Mouse (Mus musculus) erythroblast, adult 5-6 weeks (primary cell): ENCODE results near the gene Zcchc17. TPM values are rescaled to one million over a fixed set of nuclear protein-coding genes. Genes with fewer than 3 reads are reported as not detected.

Experiments
- ATAC-seq: replicated peaks from 2 replicates; pipeline ENCODE4 v1.8.0; 2016; ENCODE audit warnings: moderate number of reproducible peaks, mild to moderate bottlenecking, moderate TSS enrichment, inconsistent platforms; ENCODE audit not compliant: poor library complexity, low FRiP score, severe bottlenecking
- total RNA-seq, 2 experiments: library from RNA; stranded (forward) in 1 of 2; stranded (reverse) in 1 of 2; fragments of 150-400 nt in 1 of 2; fragments of 200-764, 138-1000 nt in 1 of 2; gene quantifications; 2 replicates each; pipeline versions ENCODE4 v1.2.3 to v1.2.4; 2015 to 2017; ENCODE audit warnings: low replicate concordance in 2 of 2

Zcchc17 gene
- total RNA-seq (2015; ENCODE audit: low replicate concordance) (7.1 and 8.8 TPM in 2 replicates), total RNA-seq (2017; ENCODE audit: low replicate concordance) (27.9 and 61.2 TPM in 2 replicates)

DNA sequence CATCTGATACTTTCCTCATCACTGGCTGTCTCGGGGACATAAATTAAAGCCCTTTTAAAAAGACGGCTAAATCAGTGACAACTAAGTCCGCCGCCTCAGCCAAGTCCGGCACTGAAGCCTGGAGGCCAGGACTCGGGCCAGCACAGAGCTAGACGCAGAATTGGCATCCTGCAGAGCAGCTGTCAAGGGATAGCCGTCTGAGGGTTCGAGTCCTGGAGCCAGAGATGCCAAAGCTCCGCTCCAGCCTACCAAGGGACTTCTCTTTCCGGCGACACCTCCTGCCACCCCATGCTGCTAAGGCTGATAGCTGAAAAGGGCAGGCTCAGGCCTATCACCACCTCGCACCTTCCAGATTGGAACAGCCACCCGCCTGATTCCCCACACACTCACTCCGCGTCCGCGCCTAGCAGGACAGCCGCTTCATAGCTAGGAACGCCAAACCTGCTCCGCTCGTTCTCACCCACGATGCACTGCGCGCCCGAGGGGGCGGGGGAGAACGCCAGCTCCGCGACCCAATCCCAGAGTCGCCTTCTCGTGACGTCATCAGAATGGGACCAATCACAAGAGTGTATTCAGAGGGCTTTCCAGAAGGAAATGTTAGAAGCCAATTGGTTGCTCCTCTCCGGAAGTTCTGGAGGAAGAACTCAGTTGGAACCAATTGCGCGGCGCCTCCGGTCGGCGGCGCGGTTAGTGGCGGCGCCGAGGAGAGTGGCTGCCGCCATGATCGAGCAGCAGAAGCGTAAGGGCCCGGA, at the start of gene Zcchc17, which contains the start of gene Snrnp40:
Gene Zcchc17, minus strand, starts transcription at position 458 of the 752 bp plus-strand sequence.
Gene Snrnp40, plus strand, starts transcription at position 647 of the 752 bp plus-strand sequence.
- peak; percentile 93 for ATAC-seq

DNA sequence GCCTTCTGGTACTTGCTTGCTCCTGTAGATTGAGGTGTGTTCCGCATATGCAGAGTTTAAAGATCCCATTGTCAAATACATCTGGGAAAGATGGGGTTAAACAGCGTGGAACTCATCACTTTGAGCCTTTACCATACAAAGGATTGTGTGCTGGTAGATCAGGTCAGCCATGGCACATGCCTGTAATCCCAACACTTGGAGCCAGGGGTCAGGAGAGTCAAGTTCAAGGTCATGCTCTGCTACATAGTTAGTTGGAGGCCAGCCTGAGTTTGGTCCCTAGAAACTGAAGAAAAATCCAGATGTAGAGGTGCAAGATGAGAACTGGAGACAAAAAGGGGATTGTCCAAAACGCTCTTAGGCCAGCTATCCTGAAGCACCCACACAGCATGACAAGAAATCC, 31.5 kb upstream of the Zcchc17 start:
- peak; percentile 62; the same call in 1 of the 2 replicates for ATAC-seq

DNA sequence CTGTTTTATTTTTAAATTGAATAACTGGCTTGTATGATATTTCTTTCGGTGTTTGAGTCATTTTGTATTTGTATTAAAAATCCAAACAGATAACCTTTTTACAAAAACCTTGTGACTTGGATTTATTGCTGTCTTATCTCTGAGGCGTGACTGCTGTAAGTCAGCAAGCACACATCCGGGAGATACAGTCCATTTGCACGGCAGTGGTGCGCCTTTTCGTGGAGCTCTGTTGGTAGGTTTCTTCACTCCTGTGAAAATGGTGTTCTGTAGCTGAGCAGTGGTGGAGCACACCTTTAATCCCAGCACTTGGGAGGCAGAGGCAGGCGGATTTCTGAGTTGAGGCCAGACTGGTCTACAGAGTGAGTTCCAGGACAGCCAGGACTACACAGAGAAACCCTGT, 30.2 kb upstream of the Zcchc17 start:
- ATAC-seq, result no peak

DNA sequence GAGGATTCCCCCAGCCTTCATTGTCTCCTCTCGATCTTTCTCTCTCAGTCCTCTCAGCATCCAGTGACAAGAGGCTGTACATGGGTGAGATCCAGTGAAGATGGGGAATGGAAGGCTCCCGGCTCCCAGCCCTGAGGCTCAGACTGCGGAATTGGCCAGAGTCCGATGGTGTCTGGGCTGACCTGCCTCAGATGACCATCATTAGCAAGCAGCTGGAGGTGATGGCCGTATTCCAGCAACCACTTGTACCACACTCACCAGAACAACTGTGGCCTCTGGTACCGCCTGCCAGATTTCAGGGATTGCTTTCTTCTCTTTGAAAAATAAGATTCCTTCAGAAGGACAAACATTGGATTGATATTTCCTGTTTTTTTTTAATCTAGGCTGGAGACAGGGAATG, 29.8 kb upstream of the Zcchc17 start:
- no peak for ATAC-seq

DNA sequence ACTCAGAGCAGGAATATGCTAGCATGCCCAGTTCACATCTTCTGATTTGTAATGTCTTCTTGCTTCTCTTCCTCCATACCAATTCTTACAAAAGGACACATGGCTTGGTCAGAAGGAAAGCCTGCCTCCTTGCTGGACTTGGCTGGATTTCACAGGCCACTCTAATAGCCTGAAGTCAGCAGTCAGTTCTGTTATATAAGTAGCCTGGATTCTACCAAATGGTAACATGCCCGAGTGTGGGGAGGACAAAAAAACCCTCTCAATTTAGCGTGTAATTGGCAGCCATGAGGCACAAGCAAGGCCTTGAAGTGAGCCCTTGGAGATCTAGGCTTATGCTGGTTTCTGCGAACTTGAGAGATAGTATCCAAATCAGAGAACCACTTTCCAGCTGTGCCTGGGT, 27.5 kb upstream of the Zcchc17 start:
- ATAC-seq, result no peak

DNA sequence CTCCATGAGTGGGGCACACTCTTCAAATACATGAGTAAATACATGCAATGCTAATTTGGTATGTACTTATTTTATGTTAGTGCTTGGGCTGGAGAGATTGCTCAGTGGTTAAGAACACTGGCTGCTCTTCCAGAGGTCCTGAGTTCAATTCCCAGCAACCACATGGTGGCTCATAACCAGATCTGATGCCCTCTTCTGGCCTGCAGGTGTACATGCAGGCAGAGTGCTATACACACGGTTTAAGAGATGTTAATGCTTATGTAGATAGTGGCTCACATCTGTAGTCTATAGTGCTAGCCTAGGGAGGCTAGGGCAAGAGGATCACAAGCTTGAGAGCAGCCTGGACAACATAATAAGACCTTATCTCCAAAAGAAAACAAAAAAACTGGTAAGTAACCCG, 20.7 kb upstream of the Zcchc17 start:
- ATAC-seq, result 0 out of 2 replicates have a peak, but pooled peaks have one; percentile 39

DNA sequence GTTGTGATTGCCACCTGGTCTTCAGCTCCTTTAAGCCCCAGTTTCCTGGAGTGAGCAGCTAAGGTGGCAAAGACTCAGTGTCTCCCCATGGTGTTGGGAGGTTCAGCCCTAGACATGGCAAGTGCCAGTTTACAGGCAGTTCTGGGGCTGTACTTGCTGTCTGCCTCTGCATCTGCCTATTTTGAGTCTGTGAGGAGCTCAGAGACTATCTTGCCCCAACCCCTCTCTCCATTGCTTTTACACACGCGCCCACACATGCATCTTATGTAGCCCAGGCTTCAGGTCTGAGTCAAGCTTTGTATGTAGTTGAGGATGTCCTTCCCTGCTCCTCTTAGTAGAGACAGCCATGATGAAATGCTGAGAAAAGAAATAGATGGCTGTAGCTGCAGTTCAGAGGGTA, 19.4 kb upstream of the Zcchc17 start:
- no peak for ATAC-seq

DNA sequence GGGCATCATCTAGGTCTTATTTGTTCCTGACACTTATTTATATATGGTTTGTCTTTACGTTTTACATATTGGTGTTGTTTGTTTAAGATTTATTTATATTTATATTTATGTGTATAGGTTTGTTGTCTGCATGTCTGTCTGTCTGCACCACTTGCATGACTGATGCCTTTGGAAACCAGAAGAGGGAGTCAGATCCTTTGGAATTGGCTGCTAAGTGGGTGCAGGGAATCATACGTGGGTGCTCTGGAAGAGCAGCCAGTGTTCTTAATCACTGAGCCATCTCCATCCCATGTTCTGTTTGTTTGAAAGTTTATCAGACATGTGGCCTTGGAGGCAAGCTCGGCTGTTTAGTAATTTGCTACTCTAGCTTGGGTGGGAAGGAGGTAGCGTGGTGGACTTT, 17.8 kb upstream of the Zcchc17 start:
- ATAC-seq, result no peak

DNA sequence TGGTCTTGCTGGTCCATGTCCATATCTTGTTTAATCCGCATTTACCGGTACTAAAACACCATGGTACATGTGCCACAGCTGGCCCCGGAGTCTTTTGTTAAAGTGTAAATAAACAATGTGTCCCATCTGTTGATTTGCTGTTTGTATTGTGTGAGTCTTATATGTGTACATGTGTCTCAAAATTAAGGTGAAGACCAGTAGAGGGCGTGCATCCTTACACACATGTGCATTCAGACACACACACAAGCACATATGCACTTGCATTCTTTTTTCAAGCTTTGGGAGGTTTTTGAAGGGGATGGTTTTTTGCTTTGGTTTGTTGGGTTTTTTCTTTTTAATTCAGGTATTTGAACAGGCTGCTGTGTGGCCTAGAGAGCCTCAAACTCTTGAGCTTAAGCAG, 16.9 kb upstream of the Zcchc17 start:
- no peak for ATAC-seq

DNA sequence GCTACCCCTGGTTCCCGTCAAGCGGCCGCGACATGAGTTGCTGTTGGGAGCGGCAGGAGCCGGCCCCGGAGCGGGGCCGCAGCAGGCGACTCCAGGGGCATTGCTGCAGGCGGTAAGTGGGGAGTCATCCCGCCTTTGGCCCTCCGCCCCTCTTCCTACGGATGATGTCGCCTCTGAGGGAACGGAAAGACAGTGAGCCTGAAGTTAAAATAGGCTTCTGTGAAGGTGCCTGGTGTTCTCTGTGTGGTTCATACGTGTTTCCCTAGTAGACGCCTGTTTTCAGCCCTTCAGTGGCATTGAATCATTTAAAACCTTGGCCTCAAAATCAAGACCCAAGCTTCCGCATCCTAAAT, 471 bp upstream of the Zcchc17 start:
- no peak for ATAC-seq

DNA sequence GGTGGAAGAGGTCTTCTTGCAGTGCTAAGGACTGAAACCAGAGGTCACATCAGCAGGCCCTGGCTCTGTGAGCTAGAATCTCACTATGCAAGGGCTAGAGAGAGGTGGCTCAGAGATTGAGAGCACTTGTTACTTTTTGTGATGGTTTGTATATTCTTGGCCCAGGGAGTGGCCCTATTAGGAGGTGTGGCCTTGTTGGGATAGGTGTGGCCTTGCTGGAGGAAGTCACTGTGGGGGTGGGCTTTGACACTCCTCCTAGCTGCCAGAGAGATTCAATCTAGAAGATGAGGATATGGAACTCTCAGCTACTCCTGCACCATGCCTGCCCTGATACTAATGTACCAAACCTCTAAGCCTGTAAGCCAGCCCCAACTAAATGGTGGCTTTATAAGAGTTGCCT, 1.8 kb downstream of the Zcchc17 start:
- no peak for ATAC-seq

DNA sequence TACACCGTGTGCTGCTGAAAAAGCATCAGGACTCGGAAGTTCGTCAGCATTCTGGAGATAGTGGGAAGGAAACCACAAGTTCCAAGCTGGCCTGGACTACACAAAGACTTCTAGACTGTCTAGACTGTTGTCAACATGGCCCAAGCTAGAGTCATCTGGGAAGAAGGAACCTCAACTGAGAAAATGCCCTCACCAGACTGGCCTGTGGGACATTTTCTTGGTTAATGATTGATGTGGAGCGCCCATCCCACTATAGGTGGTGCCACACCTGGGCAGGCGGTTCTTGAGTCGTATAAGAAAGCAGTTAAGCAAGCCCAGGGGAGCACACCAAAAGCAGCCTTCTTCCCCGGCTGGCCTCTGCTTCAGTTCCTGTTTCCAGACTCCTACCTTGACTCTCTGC, 7.2 kb downstream of the Zcchc17 start:
- ATAC-seq, result no peak

DNA sequence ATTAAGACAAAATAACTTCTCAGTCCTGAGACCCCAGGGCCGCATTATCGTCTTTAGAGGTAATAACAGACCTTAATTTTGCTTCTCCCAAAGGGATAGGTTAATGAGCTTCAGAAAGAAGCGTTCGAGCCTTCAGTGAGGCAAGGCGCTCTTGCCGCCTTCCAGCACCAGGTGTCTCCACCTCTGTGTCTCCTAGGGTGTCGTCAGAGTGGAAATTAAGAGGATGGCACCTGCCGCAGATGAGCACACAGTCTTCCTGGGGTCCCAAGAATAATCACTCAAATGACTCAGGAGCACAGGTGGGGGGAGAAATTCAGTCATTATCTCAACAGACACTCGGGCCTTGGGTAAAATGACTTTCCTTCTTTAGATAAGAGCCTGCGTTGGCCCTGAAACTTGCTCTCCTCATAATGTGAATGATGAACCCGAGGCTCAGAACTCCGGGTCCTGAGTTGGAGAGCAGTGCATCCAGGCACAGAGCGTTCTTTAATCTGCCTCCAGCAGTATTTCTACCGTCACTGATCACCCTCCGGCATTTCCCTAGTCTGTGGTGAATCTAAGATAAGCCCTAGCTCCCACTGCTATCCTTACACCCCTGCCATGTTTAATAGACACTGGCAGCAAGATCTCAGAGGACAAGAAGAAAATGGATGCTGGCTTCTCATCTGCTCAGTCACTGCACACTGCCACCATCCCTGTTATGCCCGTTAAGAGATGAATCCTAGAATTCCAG, 8.9 kb downstream of the Zcchc17 start:
- ATAC-seq, result no peak; the same call in 1 of the 2 replicates

DNA sequence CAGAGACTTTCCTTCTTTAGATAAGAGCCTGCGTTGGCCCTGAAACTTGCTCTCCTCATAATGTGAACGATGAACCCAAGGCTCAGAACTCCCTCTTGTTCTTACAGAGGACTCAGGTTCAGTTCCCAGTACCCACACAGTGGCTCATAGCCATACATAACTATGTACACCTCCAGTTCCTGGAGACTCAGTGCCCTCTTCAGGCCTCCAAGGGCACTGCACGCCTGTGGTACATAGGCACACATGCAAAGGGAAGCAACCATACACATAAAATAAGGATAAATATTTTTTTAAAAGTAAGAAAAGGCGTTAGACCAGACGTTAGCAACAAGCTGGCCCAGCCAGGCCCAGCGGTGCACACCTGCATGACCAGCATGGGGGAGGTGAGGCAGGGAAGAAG, 10.1 kb downstream of the Zcchc17 start:
- ATAC-seq, result no peak

DNA sequence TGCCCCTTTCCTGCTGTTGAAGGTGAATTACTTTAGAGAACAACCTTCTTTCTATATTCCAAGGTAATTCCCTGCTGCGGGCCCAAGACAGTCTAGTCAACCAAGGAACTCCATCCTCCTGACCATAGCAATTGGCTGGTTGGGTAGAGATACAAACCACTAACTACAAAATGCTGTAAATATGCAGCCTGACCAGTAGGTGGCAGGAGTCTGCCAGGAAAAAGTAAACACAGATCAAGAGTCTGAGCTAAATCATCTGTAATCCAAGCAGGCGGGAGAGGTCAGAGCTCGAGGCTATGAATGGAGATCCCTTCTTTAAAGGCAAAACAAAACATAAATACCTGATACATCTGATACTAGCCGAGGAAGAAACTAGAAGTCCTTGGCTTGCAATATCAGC, 18.1 kb downstream of the Zcchc17 start:
- peak; percentile 90 for ATAC-seq

DNA sequence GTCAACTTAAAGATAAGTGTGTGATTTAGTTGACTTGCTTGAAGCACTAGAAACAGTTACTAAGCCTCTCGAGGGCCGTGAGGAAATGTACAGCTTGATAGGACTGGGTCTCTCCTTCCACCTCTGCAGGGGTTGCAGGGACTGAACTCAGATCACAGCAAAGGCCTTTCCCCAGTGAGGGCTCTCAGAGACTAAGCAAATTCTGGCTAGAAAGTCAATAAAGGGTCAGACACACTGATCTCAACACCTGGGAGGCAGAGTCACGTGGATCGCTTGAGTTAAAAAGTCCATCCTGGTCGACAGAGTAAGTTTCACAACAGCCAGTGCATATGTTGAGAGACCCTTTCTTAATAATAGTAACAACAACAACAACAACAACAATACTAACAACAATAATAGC, 23.9 kb downstream of the Zcchc17 start:
- no peak for ATAC-seq

DNA sequence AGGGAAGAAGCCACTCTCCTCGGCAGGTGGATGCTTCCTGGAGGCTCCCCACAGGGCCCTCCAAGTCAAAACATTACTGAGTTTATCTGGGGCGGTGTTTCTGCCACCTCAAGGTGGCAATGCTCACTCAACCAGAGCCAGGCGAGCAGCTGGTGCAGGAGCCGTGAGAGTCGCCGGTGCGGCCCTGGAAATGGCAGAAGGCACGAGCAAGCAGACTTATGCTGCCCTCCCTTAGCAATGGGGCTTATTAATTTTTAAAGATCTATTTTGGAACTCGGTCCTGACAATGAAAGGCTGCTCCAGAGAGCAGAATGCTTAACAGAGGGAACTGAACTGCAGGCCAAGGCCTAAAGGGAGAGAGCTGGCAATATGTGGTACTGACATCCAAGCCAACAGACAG, 32.4 kb downstream of the Zcchc17 start:
- no peak for ATAC-seq

DNA sequence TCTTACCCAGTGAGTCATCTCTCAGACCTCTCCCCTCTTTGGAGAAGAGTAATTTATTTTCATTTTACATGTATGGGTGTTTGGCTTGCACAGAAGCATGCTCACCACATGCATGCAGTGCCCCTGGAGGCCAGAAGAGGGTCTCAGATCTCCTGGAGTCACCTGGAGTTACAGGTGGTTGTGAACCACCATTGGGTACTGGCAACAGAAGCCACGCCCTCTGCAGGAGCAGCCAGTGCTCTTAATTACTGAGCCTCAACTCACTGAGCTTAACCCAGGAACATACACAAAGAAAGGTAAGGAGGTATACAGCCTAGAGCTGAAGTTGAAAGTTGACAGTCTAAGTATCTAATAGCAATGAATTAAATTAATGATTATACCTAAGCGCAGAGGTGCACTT, 34.3 kb downstream of the Zcchc17 start:
- no peak for ATAC-seq

DNA sequence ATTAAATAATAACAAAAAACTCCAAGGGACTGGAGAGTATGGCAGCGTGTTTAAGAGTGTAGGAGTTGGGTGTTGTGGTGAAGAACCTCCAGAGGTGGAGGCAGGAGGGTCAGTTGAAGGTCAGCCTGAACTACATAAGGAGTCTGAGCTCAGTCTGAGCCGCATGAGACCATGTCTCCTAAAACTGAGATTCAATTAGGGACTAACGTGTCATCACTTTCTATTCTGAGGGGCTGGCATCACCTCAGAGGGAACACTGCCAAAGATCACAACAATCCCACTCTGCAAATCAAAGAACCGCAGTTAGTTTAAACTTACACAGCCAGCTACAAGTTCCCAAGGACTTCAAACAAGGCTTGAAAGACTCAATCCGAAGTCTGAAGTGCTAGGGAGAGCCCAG, 36.1 kb downstream of the Zcchc17 start:
- no peak for ATAC-seq

DNA sequence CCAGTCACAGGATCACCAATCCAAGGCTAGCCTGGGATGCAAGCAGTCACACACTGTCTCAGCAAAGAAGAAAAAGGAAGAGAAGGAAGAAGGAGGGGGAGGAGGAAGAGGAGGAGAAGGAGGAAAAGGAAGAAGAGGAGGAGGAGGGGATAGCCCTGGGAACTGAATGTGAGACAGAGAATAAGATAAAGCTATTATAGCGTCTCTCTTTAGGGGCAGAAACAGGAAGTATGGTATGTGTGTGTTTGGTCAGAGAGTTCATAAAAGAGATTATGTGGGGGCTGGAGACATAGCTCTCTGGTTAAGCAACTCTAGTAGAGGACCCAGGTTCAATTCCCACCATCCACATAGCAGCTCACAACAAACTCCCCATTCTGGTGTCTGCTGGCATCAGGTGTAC, 36.6 kb downstream of the Zcchc17 start:
- ATAC-seq, result no peak

DNA sequence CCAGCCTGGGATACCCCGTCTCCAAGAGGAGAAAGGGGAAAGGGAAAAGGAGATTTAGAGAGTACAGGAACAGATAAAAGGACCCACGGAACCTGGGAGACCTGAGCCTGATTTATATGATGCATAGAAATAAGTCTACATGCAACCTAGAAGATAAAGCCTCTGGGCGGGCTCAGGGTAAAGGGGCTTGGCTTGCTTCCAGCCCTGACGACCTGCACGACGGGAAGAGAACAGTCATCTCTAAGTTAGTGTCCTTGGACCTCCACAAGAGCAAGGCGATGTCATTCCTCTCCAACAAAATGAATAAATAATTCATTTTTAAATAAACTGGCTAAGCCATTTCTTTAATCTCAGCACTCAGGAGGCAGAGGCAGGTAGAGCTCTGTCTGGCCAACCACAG, 37.2 kb downstream of the Zcchc17 start:
- ATAC-seq, result no peak
